Mouse (Mus musculus) midbrain, embryonic 14.5 days (tissue): ENCODE measurements around the gene Cldn22. TPM values are rescaled to one million over a fixed set of nuclear protein-coding genes. Genes with fewer than 3 reads are reported as not detected.
"Not testable (repeated sequence)": the region's sequence is repeated elsewhere in the genome, so short reads cannot be mapped to it uniquely, and the experiment has no call there.

Source experiments
- ATAC-seq: fragments of 200-750 bp; cut with Nextera tagmentation; 2 replicates; pipeline ENCODE4 v1.8.0; 2017; ENCODE audit warnings: moderate number of reproducible peaks, moderate library complexity; ENCODE audit not compliant: low FRiP score, low TSS enrichment
- DNase-seq: peaks from one replicate; pipeline ENCODE4 v3.0.0-alpha.2; 2015
- H3K27ac ChIP-seq: fragments of 300-500 bp; sonication (generic); replicated peaks from 2 replicates; pipeline ENCODE4 v1.5.1; 2014; ENCODE audit warnings: mild to moderate bottlenecking, low read depth, low read length, moderate library complexity
- H3K27me3 ChIP-seq: fragments of 300-500 bp; sonication (generic); 2 replicates; pipeline ENCODE4 v1.6.1; 2014; ENCODE audit warnings: low read length, control low read depth, mixed read lengths; ENCODE audit not compliant: control insufficient read depth, insufficient read depth
- H3K36me3 ChIP-seq: fragments of 300-500 bp; sonication (generic); 2 replicates; pipeline ENCODE4 v1.6.1; 2014; ENCODE audit warnings: low read length, control low read depth; ENCODE audit not compliant: control insufficient read depth, insufficient read depth
- H3K4me1 ChIP-seq: fragments of 300-500 bp; sonication (generic); 2 replicates; pipeline ENCODE4 v1.6.1; 2014; ENCODE audit warnings: mild to moderate bottlenecking, antibody characterized with exemption, low read length, control low read depth; ENCODE audit not compliant: control insufficient read depth, insufficient read depth
- H3K4me2 ChIP-seq: fragments of 300-500 bp; sonication (generic); 2 replicates; pipeline ENCODE4 v1.6.1; 2014; ENCODE audit warnings: mild to moderate bottlenecking, low read length, moderate library complexity
- H3K4me3 ChIP-seq: fragments of 300-500 bp; sonication (generic); replicated peaks from 2 replicates; pipeline ENCODE4 v1.5.1; 2014; ENCODE audit warnings: low read depth, low read length
- H3K9ac ChIP-seq: fragments of 300-500 bp; sonication (generic); replicated peaks from 2 replicates; pipeline ENCODE4 v1.6.1; 2014; ENCODE audit warnings: mild to moderate bottlenecking, low read length, moderate library complexity
- H3K9me3 ChIP-seq: fragments of 300-500 bp; sonication (generic); 2 replicates; pipeline ENCODE4 v1.6.1; 2016; ENCODE audit warnings: low read length, control low read depth, mixed read lengths; ENCODE audit not compliant: control insufficient read depth
- WGBS: fragments of 180-500 bp; shearing (Covaris S2); extraction: QIAGEN DNeasy Blood & Tissue Kit; methylation state at CpG from one replicate; pipeline ENCODE4 v1.1.7; 2014; 5-methylcytosine and 5-hydroxymethylcytosine counted together
- polyA plus RNA-seq: library from polyadenylated mRNA; unstranded; fragments of >200 nt; fragmentation: Nextera tagmentation; extraction: Ambion mirVana; gene quantifications from 2 replicates; pipeline ENCODE4 v1.2.1, GENCODE M21; 2014

Cldn22 gene
- polyA plus RNA-seq, 1 experiment from 2014 or later: not detected

DNA sequence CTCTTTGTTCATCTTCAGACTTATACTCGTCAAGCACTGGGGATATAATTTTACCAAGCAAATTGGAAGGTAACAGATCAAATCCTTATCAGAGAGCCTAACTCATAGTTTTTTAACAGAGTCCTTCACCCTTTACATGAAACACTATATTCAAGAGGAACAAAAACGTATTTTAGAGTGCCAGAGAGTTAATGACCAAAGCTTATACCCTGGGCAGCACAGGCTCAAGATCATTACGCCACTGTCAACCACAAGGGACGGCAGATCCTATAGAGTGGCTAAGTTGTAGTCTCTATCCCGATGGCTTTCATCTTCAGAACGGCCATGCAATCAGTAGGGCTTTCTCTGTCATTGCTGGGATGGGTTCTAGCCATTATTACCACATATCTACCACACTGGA lies 2.4 kb upstream of the Cldn22 start, which contains the start of gene Cldn24:
Gene Cldn24, plus strand, starts transcription at position 301 of the 400 bp plus-strand sequence.
- H3K4me1 ChIP-seq: 0 out of 2 replicates have a peak, but pooled peaks cover 3% of the 10 kb centered on the region
- H3K27me3 ChIP-seq: no peaks in the 10 kb centered on the region
- no peak within 1 kb of the TSS for H3K27ac ChIP-seq
- ATAC-seq (no peak), DNase-seq (no peak)
- no peaks in the 10 kb centered on the region for H3K9me3 ChIP-seq
- H3K9ac ChIP-seq: no peak within 1 kb of the TSS
- no peaks in the 10 kb centered on the region for H3K36me3 ChIP-seq
- 86% methylated on average over 6 of the region's 6 CpGs for WGBS
- H3K4me3 ChIP-seq: no peak within 1 kb of the TSS
- H3K4me2 ChIP-seq: no peak within 1 kb of the TSS

DNA sequence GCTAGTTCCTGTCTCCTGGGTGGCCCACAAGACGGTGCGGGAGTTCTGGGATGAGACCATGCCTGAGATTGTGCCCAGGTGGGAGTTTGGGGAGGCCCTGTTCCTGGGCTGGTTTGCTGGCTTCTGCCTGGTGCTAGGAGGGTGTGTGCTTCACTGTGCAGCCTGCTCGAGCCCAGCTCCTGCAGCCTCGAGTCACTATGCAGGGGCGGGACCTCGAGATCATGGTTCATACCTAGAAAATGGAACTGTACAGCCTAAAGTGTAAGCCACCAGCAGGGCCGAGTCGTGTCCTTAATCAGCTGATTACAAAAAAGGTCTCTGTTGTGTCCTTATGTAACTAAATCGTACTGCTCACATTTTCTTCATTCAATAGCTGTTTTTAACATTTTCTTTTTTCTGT lies 1.7 kb upstream of the Cldn22 start:
- not testable (repeated sequence) for H3K9me3 ChIP-seq, H3K4me3 ChIP-seq, H3K4me2 ChIP-seq, H3K27ac ChIP-seq, H3K27me3 ChIP-seq, H3K9ac ChIP-seq, H3K4me1 ChIP-seq, DNase-seq, ATAC-seq, H3K36me3 ChIP-seq
- 93% methylated on average over 7 of the region's 9 CpGs for WGBS

GRCm38 (mm10) chr8:47823777-47824176 lies 505 bp upstream of the Cldn22 start:
- Histone ChIP-seq H3K36me3 (no peaks in the 10 kb centered on the region), H3K4me2 (no peak overlapping the region), H3K27ac (no peak overlapping the region), H3K9ac (no peak overlapping the region), H3K9me3 (no peaks in the 10 kb centered on the region), H3K4me1 (0 out of 2 replicates have a peak, but pooled peaks cover 3% of the 10 kb centered on the region), H3K4me3 (no peak overlapping the region), H3K27me3 (no peaks in the 10 kb centered on the region)
- peak; percentile 31 for DNase-seq
- ATAC-seq: no peak
- 52% methylated on average over 10 of the region's 10 CpGs for WGBS

DNA sequence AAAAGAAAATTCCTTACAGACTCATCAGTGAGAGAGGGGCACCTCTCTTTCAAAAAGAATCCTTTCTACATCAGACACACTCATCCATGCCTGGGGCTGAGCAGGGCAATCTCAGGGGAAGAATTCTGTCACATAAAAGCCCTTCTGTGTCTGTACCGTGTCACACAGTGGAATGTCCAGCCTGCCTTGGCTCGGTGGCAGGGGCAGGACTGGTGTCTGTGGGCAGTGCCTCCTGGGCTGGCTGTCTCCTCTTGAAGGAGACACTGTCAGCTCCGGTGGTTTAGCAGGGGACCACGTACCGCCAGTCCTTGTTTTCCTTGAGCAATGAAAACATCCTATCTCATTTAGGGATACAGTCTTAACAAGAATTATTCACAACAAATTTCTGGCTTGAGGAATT lies 1.3 kb downstream of the Cldn22 start:
- Histone ChIP-seq H3K27ac (no peak overlapping the region), H3K4me1 (0 out of 2 replicates have a peak, but pooled peaks cover 3% of the 10 kb centered on the region), H3K4me3 (no peak overlapping the region), H3K9me3 (no peaks in the 10 kb centered on the region), H3K9ac (no peak overlapping the region), H3K4me2 (no peak overlapping the region), H3K27me3 (no peaks in the 10 kb centered on the region), H3K36me3 (no peaks in the 10 kb centered on the region)
- no peak for ATAC-seq
- DNase-seq: no peak
- 55% methylated on average over 5 of the region's 5 CpGs for WGBS

GRCm38 (mm10) chr8:47826911-47827310 lies 2.6 kb downstream of the Cldn22 start:
- Histone ChIP-seq H3K4me2 (no peak overlapping the region), H3K27me3 (no peaks in the 10 kb centered on the region), H3K27ac (no peak overlapping the region), H3K9ac (no peak overlapping the region), H3K9me3 (no peaks in the 10 kb centered on the region), H3K4me3 (no peak overlapping the region), H3K36me3 (no peaks in the 10 kb centered on the region), H3K4me1 (0 out of 2 replicates have a peak, but pooled peaks cover 3% of the 10 kb centered on the region)
- WGBS: 91% methylated on average over 9 of the region's 9 CpGs
- ATAC-seq (no peak), DNase-seq (no peak)

- 74% methylated on average over 6 of the region's 6 CpGs for WGBS
- Histone ChIP-seq H3K27me3 (no peaks in the 10 kb centered on the region), H3K27ac (no peak overlapping the region), H3K36me3 (no peaks in the 10 kb centered on the region), H3K9ac (no peak overlapping the region), H3K9me3 (no peaks in the 10 kb centered on the region), H3K4me3 (no peak overlapping the region), H3K4me2 (no peak overlapping the region), H3K4me1 (no peaks in the 10 kb centered on the region)
- no peak for ATAC-seq
- no peak for DNase-seq
Observed at GRCm38 (mm10) chr8:47832616-47833015, 8.3 kb downstream of the Cldn22 start.

DNA sequence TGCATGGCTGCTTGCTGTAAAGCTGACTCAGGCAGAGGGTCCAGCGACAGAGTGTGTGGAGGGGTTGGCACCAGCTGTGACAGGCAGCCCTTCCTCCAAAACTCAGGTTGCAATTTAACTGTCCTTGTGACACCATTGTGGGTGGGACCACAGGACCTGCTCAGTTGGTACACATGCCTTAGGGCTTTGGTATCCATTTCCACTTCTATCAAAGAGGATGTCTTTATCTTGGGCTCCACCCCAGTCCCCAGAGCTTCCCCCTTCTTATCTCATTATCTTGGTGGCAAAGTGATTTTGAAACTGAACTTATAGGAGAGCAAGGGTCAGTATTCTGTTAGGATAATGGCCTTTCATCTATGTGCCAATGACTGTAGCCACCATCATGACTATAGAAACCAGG lies 9.7 kb downstream of the Cldn22 start:
- no peaks in the 10 kb centered on the region for H3K36me3 ChIP-seq
- no peak overlapping the region for H3K4me3 ChIP-seq
- no peak overlapping the region for H3K27ac ChIP-seq
- no peak overlapping the region for H3K4me2 ChIP-seq
- no peaks in the 10 kb centered on the region for H3K4me1 ChIP-seq
- 91% methylated on average over 1 of the region's 1 CpGs for WGBS
- H3K27me3 ChIP-seq: no peaks in the 10 kb centered on the region
- no peaks in the 10 kb centered on the region for H3K9me3 ChIP-seq
- no peak overlapping the region for H3K9ac ChIP-seq
- ATAC-seq (no peak), DNase-seq (no peak)

- H3K27ac ChIP-seq: no peak overlapping the region
- H3K9me3 ChIP-seq: no peaks in the 10 kb centered on the region
- DNase-seq (no peak), ATAC-seq (no peak)
- H3K4me1 ChIP-seq: no peaks in the 10 kb centered on the region
- no peaks in the 10 kb centered on the region for H3K27me3 ChIP-seq
- H3K9ac ChIP-seq: no peak overlapping the region
- H3K4me2 ChIP-seq: no peak overlapping the region
- no peak overlapping the region for H3K4me3 ChIP-seq
- peaks cover 17% of the 10 kb centered on the region for H3K36me3 ChIP-seq
- 84% methylated on average over 7 of the region's 7 CpGs for WGBS
Observed at GRCm38 (mm10) chr8:47843063-47843462, 18.8 kb downstream of the Cldn22 start.

DNA sequence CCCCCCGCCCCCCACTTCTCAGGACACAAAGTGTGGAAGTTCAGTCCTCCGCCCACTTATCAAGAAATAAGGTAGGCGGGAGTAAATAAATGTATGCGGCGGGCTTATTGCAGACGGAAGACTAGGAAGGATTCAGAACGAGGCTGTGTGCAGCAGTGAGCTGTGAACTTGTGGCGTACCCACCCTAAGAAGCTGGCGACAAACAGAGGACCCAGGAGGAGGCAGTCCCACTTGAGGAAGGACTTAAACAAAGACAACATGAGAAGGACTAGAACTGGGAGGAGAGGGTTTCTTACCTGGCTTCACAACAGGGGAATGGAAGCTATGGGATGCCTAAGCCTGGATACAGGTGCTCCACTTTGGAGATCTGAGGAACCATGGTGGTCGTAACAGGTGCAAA lies 19.4 kb downstream of the Cldn22 start:
- H3K4me3 ChIP-seq: no peak overlapping the region
- no peak for DNase-seq
- H3K4me1 ChIP-seq: no peaks in the 10 kb centered on the region
- H3K27ac ChIP-seq: no peak overlapping the region
- no peak for ATAC-seq
- no peak overlapping the region for H3K4me2 ChIP-seq
- H3K9me3 ChIP-seq: no peaks in the 10 kb centered on the region
- peaks cover 18% of the 10 kb centered on the region for H3K36me3 ChIP-seq
- WGBS: 95% methylated on average over 10 of the region's 10 CpGs
- H3K27me3 ChIP-seq: no peaks in the 10 kb centered on the region
- H3K9ac ChIP-seq: no peak overlapping the region
